Mouse (Mus musculus) right cerebral cortex, adult 2 months (tissue): ENCODE results near the gene Shmt2.

Source experiments
- DNase-seq, 2 experiments: peaks; one replicate each; pipeline ENCODE4 v3.0.0; 2021 to 2022; ENCODE audit warnings: low spot score in 2 of 2

Shmt2 gene

GRCm38 (mm10) chr10:127534036-127534928 lies 12.0 kb upstream of the Shmt2 start, which contains the start of gene Nxph4:
Gene Nxph4 (minus strand): TSS chr10:127534559.
- DNase-seq = no peak

- DNase-seq = no peak
Observed at GRCm38 (mm10) chr10:127531548-127531947, 9.3 kb upstream of the Shmt2 start.

GRCm38 (mm10) chr10:127530945-127531344 lies 8.7 kb upstream of the Shmt2 start:
- no peak for DNase-seq

GRCm38 (mm10) chr10:127527481-127527880 lies 5.2 kb upstream of the Shmt2 start:
- peak in 1 of 2 experiments; percentile 39 for DNase-seq

GRCm38 (mm10) chr10:127526681-127527080 lies 4.4 kb upstream of the Shmt2 start:
- DNase-seq = no peak

GRCm38 (mm10) chr10:127526048-127526447 lies 3.8 kb upstream of the Shmt2 start:
- DNase-seq = no peak

GRCm38 (mm10) chr10:127524646-127525255 lies 2.5 kb upstream of the Shmt2 start:
- no peak for DNase-seq

GRCm38 (mm10) chr10:127521611-127522080 lies 598 bp downstream of the Shmt2 start:
- no peak for DNase-seq

- DNase-seq = no peak
Observed at GRCm38 (mm10) chr10:127520714-127521357, 1.4 kb downstream of the Shmt2 start.

- DNase-seq = no peak
Observed at GRCm38 (mm10) chr10:127519903-127520713, 2.1 kb downstream of the Shmt2 start.

- no peak for DNase-seq
Observed at GRCm38 (mm10) chr10:127519041-127519701, 3.1 kb downstream of the Shmt2 start.

GRCm38 (mm10) chr10:127517941-127518340 lies 4.3 kb downstream of the Shmt2 start:
- no peak for DNase-seq

- DNase-seq = no peak
Observed at GRCm38 (mm10) chr10:127516576-127517260, 5.5 kb downstream of the Shmt2 start.

GRCm38 (mm10) chr10:127515983-127516459 lies 6.2 kb downstream of the Shmt2 start:
- DNase-seq = no peak

- DNase-seq = no peak
Observed at GRCm38 (mm10) chr10:127515271-127515982, 6.8 kb downstream of the Shmt2 start.

- no peak for DNase-seq
Observed at GRCm38 (mm10) chr10:127514764-127515163, 7.5 kb downstream of the Shmt2 start, which contains the start of gene Ndufa4l2. Gene Ndufa4l2 (plus strand): TSS chr10:127514967.

- no peak for DNase-seq
Observed at GRCm38 (mm10) chr10:127514111-127514698, 8.0 kb downstream of the Shmt2 start.

- DNase-seq = no peak
Observed at GRCm38 (mm10) chr10:127513501-127514091, 8.6 kb downstream of the Shmt2 start.

- DNase-seq = peak; percentile 97 to 98
Observed at GRCm38 (mm10) chr10:127512813-127513212, 9.4 kb downstream of the Shmt2 start.
